Mouse (Mus musculus) cerebellum, adult 2 months (tissue): ENCODE results near the gene Slc5a11. TPM values are rescaled to one million over a fixed set of nuclear protein-coding genes. Genes with fewer than 3 reads are reported as not detected.

Experiments used
- DNase-seq, 2 experiments: peaks; one replicate each; pipeline ENCODE4 v3.0.0; 2021
- H3K27ac ChIP-seq: fragments of 200-500 bp; 2 replicates; pipeline ENCODE4 v1.5.1; 2012; ENCODE audit warnings: low read length, control low read depth, inconsistent platforms; ENCODE audit not compliant: insufficient read depth
- H3K27me3 ChIP-seq: fragments of 200-500 bp; 2 replicates; pipeline ENCODE4 v1.6.1; 2012; ENCODE audit warnings: inconsistent platforms, mild to moderate bottlenecking, low read length, moderate library complexity; ENCODE audit not compliant: control insufficient read depth, insufficient read depth
- H3K4me1 ChIP-seq: fragments of 200-500 bp; 2 replicates; pipeline ENCODE4 v1.6.1; 2011; ENCODE audit warnings: low read length; ENCODE audit not compliant: control insufficient read depth, insufficient read depth
- H3K4me3 ChIP-seq: fragments of 200-500 bp; replicated peaks from 2 replicates; pipeline ENCODE3; 2011; ENCODE audit warnings: mild to moderate bottlenecking, low read depth, low read length, control low read depth; ENCODE audit not compliant: insufficient read depth
- CTCF ChIP-seq: fragments of 200-500 bp; IDR thresholded peaks from 2 replicates; pipeline ENCODE4 v1.5.1; 2011; ENCODE audit warnings: low read depth, mild to moderate bottlenecking, control low read depth, low read length, moderate library complexity, borderline replicate concordance; ENCODE audit not compliant: insufficient read depth
- POLR2A ChIP-seq: fragments of 200-500 bp; IDR thresholded peaks from 2 replicates; pipeline ENCODE4 v1.6.1; 2011; ENCODE audit warnings: low read length, control low read depth, borderline replicate concordance; ENCODE audit not compliant: insufficient read depth
- WGBS: fragments of 180-500 bp; shearing (Covaris S2); methylation state at CpG from one replicate; pipeline ENCODE4 v1.1.7; 2018; 5-methylcytosine and 5-hydroxymethylcytosine counted together
- polyA plus RNA-seq: library from polyadenylated mRNA; depleted of rRNA; stranded (reverse); fragments of >200 nt; gene quantifications from 2 replicates; pipeline ENCODE4 v1.2.3, GENCODE M21; 2012

The Slc5a11 gene
- polyA plus RNA-seq, 1 experiment, result 3.1 TPM

GRCm38 (mm10) chr7:123240064-123240463, 25.5 kb downstream of the Slc5a11 start:
- H3K4me1 ChIP-seq, result no peaks in the 10 kb centered on the region
- no peak overlapping the region for H3K4me3 ChIP-seq
- WGBS, result 77% methylated on average over 6 of the region's 6 CpGs
- TF ChIP-seq POLR2A (no peak), CTCF (no peak)
- H3K27ac ChIP-seq, result no peak overlapping the region
- no peak for DNase-seq
- H3K27me3 ChIP-seq, result no peaks in the 10 kb centered on the region

DNA sequence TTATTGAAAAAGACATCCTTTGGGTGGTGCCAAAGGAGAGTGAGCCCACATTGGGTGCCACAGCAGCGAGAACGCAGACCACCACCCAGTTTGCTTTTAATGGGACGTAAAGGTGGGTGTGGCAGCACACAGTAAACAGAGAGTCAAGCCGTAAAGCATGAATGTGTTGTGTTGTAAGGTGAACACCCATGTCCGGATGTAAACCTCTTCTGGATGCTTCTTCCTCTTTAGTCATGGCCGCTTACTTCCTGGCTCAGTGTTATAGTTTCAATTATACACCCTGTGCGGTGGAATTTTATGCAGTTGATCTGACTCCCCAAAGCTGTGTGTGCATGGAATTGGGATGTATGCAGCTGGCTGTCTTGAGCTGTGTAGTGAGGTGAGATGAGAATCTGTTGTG, 27.7 kb downstream of the Slc5a11 start:
- H3K27me3 ChIP-seq, result no peaks in the 10 kb centered on the region
- no peak overlapping the region for H3K27ac ChIP-seq
- DNase-seq, result no peak
- H3K4me3 ChIP-seq, result no peak overlapping the region
- no peaks in the 10 kb centered on the region for H3K4me1 ChIP-seq
- TF ChIP-seq CTCF (no peak), POLR2A (no peak)
- WGBS, result 92% methylated on average over 7 of the region's 7 CpGs

GRCm38 (mm10) chr7:123244833-123245232, 30.3 kb downstream of the Slc5a11 start:
- no peaks in the 10 kb centered on the region for H3K4me1 ChIP-seq
- no peak for DNase-seq
- H3K4me3 ChIP-seq, result no peak overlapping the region
- no peak for TF ChIP-seq POLR2A
- TF ChIP-seq CTCF, result no peak
- no peaks in the 10 kb centered on the region for H3K27me3 ChIP-seq
- WGBS, result 94% methylated on average over 1 of the region's 1 CpGs
- no peak overlapping the region for H3K27ac ChIP-seq

DNA sequence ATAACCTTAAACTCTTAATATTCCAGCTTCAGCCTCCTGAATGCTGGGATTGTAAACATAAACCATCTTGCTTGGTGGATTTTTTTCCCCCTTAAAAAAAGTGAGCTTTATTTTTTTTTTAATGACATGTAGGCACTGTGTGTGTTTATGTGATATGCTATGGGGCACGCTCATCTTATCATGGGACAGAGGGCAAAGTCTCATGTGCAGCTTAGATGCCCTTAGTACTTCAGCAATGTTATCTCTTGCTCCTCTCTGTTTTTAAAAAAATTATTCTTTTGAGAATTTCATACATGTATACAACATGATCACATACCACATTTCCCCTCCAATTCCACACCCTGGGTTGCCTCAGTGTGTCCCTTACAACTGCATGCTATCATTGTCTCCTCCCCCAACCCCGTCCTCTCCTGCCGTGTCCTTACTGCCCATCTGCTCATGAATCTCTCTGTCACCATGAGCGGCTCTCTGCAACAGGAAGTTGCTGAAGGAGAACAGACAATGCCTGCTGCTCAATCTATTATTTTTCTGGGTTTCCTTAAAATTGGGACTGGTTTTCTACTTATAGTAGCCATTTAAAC, 32.0 kb downstream of the Slc5a11 start:
- DNase-seq, result no peak
- H3K27ac ChIP-seq, result no peak overlapping the region
- no peaks in the 10 kb centered on the region for H3K4me1 ChIP-seq
- WGBS, result 55% methylated on average over 4 of the region's 4 CpGs
- TF ChIP-seq POLR2A, result no peak
- no peak for TF ChIP-seq CTCF
- H3K4me3 ChIP-seq, result no peak overlapping the region
- no peaks in the 10 kb centered on the region for H3K27me3 ChIP-seq

DNA sequence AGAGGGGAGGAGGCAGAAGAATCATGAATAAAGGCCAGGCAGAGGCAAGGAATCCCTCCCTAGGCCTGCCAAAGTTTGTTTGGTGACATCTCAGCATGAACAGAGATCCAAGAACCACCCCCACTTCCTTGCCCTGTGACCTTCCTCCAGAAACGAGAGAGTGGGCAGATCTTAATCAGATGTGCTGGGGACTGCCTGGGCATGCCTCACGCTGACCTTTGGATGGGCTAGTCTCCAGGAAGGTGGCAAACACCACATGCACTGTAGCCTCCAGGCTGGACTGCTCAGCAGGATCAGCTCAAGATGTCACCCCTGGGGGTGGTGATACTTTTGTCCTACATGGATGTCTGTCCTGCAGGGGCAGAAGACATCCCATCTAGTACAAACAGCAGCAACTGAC, 33.6 kb downstream of the Slc5a11 start:
- no peak overlapping the region for H3K27ac ChIP-seq
- 56% methylated on average over 2 of the region's 2 CpGs for WGBS
- H3K4me3 ChIP-seq, result no peak overlapping the region
- no peak for DNase-seq
- no peak for TF ChIP-seq CTCF
- no peak for TF ChIP-seq POLR2A
- no peaks in the 10 kb centered on the region for H3K4me1 ChIP-seq
- H3K27me3 ChIP-seq, result no peaks in the 10 kb centered on the region

GRCm38 (mm10) chr7:123251343-123251742, 36.8 kb downstream of the Slc5a11 start:
- WGBS, result 60% methylated on average over 6 of the region's 6 CpGs
- H3K27me3 ChIP-seq, result no peaks in the 10 kb centered on the region
- H3K4me1 ChIP-seq, result no peaks in the 10 kb centered on the region
- H3K4me3 ChIP-seq, result no peak overlapping the region
- H3K27ac ChIP-seq, result no peak overlapping the region
- no peak for DNase-seq
- TF ChIP-seq CTCF (no peak), POLR2A (no peak)

DNA sequence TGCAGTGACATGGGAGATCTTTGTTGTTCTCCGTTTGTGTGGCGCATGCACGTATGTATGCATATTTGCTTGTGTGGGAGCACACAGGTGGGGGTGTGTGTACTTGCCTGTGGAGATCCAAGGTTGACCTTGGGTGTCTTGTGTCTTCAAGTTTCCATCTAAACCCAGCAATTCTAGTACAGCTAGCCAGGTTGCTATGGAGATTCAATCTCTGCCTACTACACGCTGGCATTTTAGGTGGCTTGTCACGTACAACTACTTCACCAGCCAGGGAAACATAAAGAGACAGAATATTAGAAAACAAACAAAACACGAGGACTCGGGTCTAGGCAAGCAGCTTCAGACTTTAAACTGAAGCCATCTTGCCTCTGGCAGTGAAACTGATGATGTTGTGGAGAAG, 38.8 kb downstream of the Slc5a11 start:
- no peak for TF ChIP-seq POLR2A
- no peak for TF ChIP-seq CTCF
- 54% methylated on average over 7 of the region's 7 CpGs for WGBS
- no peak overlapping the region for H3K4me3 ChIP-seq
- H3K27me3 ChIP-seq, result no peaks in the 10 kb centered on the region
- no peak overlapping the region for H3K27ac ChIP-seq
- H3K4me1 ChIP-seq, result 0 out of 2 replicates have a peak, but pooled peaks cover 6% of the 10 kb centered on the region
- DNase-seq, result no peak

DNA sequence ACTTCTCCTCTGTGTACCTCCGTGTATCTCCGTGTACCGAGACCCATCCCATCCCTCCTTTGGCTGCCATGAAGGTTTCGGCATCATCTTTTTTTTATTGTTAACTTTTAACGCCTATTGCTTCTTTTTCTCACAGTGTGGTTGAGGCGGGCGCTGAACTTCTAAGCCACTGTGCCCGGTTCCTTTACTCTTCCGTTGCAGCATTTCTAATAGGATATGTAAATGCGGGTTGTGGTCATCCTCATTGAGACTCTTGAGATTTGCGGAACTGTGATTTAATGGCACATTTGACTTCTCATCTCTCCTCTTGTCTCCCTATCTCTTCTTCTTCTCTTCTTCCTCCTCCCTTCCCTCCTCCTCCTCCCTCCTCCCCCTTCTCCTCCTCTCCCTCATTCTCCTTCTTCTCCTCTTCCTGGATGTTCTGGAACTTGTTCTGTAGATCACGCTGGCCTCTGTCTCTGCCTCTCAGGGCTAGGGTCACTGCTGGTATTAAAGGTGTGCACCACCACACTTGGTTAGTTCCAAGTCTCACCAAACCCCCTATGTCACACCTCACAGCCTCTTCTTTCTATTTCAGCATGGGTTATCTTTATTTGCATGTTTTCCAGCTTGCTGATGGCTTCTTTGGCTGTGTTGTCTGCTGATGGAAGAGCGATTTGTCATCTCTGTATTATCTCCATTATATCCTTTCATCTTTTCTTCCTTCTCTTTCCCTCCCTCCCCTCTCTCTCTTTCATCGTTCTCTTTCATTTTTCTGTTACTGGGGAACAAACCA, 39.8 kb downstream of the Slc5a11 start:
- no peaks in the 10 kb centered on the region for H3K27me3 ChIP-seq

More for the DNA sequence above, 39.8 kb downstream of the Slc5a11 start:
- H3K27ac ChIP-seq, result no peak overlapping the region
- 82% methylated on average over 14 of the region's 14 CpGs for WGBS
- H3K4me3 ChIP-seq, result no peak overlapping the region
- H3K4me1 ChIP-seq, result 0 out of 2 replicates have a peak, but pooled peaks cover 6% of the 10 kb centered on the region
- no peak for DNase-seq
- TF ChIP-seq CTCF, result no peak
- no peak for TF ChIP-seq POLR2A
